In genomic region chr12:12486656-12487356, GRCm38 (mm10) we compare ENCODE assay signal across 17 mouse cellular contexts.
"Had no signal": no experiment of that assay in that cellular context is flagged by ENCODE, and none has a peak within 500 bp of the region (broad histone marks: within the 10 kb centered on the region; RNA-seq: fewer than 3 reads in every experiment).

No protein-coding gene starts in this region.

- H3K27me3 ChIP-seq: neural tube, embryonic 12.5 days; neural tube, embryonic 15.5 days; stomach, embryonic 15.5 days had no signal

- H3K9me3 ChIP-seq: neural tube, embryonic 12.5 days; neural tube, embryonic 15.5 days; stomach, embryonic 15.5 days had no signal

- H3K9ac ChIP-seq: lung, embryonic 14.5 days; neural tube, embryonic 12.5 days; neural tube, embryonic 15.5 days; stomach, embryonic 15.5 days had no signal

- H3K36me3 ChIP-seq: neural tube, embryonic 12.5 days; neural tube, embryonic 15.5 days; stomach, embryonic 15.5 days had no signal

- H3K4me3 ChIP-seq: neural tube, embryonic 12.5 days; neural tube, embryonic 15.5 days; stomach, embryonic 15.5 days had no signal

- ATAC-seq: inflammation-experienced regulatory T-cells, adult 6 months; intestine, embryonic 16.5 days; lung, postnatal 0 days had no signal

- H3K27ac ChIP-seq: macrophage; neural tube, embryonic 12.5 days; neural tube, embryonic 15.5 days; stomach, embryonic 15.5 days had no signal

- H3K4me1 ChIP-seq: neural tube, embryonic 12.5 days; neural tube, embryonic 15.5 days; stomach, embryonic 15.5 days had no signal

- DNase-seq: kidney, adult 18-20 months; kidney, adult 9 months; kidney, postnatal 14 days; kidney, postnatal 4 days; lung, embryonic 14.5 days; midbrain, embryonic 14.5 days; right cerebral cortex, adult 18-20 months; right cerebral cortex, postnatal 14 days; right cerebral cortex, postnatal 4 days; thymus, postnatal 25 days had no signal

- H3K4me2 ChIP-seq: lung, embryonic 14.5 days; neural tube, embryonic 12.5 days; neural tube, embryonic 15.5 days; stomach, embryonic 15.5 days had no signal
